Mouse (Mus musculus) spleen, postnatal 14 days (tissue): ENCODE results near the gene Gabbr2.

Experiments
- DNase-seq, 2 experiments: peaks; one replicate each; pipeline ENCODE4 v3.0.0; 2021 to 2022; ENCODE audit warnings: low spot score in 2 of 2

Gabbr2 gene

DNA sequence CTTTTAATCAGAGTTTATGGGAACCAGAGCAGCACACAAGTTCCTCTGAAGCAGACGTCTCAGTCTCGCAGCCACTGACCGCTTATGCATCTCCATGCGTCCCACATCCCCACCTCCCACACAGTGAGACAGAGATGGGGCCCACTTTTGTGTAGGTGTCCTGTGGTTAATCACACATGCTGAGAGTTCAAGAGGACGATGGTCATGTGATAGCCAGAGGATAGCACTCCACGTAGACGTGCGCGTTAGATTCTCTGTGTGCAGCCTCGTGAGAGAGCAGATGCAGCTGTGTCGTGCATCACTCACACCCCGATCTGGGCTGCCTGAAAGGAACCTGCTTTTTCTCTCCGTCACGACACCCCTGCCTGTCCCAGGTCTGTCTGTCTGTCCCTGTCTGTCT is 167.9 kb downstream of the Gabbr2 start:
- DNase-seq: no peak

DNA sequence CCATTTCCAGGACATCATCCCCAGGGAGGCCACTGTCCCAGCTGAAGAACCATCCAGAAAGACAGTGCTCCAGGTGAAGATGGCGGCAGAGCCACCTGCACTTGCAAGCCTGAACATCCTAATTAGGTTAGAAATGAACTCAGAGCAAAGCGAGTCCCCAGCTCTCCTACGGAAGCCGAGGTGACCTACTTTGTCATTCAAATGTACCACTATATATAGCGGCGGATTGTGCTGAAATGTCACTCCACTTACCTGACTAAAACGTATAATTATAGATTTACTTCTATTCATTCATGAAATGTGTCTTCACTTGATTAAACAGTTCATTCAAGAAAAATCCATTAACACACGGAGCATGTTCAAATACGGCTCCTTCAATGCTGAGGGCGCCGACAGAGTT is 170.0 kb downstream of the Gabbr2 start:
- DNase-seq: no peak

DNA sequence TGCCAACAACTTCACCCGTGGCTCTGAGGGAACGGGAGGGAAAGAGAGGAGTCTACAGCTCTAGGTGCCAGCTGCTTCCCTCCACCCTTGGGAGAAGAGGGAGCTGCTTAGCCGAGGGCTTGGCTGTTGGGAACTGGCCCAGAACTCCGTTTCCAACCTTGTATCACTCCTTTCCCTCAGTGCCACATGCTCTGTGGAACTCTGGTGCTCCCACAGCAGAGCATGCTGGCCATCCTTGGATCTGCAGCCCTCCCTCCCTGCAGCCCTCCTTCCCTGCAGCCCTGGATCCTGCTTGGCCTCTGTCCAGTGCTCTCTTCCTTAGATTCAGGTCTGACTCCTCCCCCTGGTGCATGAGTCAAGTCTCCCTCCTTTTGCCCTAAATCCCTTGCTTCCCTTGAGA is 176.7 kb downstream of the Gabbr2 start:
- DNase-seq: no peak

DNA sequence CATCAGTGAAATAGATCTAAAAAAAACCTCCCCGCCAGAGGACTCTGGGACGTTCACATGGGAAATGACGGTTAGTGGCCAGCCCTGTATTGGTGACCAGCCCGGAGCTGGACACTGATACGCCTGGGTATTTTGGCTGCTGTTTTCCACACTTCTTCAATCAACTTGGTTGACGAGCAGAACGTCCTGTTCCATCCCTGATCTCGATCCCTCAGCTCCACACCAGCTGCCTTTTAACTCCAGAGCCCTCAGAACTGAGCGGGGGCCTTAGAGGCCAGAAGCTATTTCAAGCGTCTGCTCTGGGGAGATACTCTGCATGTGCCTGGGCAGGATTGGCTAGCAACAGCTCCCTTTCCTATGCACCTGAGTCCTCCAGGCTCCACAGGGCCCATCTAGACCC is 177.4 kb downstream of the Gabbr2 start:
- no peak for DNase-seq

DNA sequence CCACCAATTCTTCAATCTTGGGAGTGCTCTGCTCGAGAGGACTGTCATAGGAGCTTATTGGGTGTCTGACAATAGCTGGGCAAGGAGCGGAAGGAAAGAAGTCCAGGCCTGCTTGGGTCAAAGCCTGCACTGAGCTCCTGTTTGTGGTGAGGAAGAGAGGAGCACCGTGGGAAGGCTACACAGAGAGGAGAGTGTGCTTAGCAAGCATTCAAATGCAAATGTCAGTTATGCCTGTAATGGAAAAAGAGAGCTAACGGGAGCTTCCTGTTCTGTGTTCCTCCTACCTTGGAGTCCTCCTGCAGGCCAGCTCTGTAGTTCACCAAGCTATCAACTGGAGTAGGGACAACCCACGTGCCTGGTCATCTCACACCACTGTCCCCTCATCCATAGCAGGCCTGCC is 180.5 kb downstream of the Gabbr2 start:
- DNase-seq: no peak

DNA sequence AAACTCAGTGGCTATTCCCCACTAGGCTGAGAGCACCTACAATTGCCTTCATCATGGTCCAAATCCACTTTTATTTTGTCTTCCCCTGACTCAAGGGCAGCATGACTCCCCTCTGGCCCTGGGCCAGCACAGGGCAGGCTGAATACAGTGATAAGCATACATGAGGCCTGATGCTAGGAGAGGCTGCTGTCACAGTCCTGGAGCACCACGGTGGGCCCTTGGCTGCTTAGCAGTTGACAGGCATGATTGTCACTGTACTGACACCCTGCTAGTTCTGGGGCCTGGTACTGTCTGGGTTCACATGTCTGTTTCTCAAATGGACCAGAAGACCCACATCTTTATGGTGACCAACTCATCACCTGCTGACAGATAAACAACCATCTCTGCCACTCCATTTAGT is 184.8 kb downstream of the Gabbr2 start:
- no peak for DNase-seq

DNA sequence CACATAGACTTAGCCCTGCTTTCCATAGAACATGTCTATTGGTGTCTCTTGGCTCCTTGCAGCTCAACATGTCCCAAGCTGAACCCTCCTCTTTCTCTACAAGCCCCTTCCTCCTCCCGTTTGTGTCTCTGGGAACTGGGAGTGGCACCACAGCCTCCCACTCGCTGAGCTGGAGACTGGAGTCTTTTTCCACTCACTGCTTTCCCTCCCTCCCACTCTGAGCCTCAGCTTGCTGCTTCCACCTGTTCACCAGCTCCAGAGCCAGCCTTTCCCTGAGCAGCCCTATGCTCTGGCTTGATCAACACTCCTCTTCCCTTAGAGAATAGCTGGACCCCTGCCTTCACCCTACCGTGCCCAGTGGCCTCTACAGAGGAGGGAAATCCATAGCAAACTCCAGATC is 185.8 kb downstream of the Gabbr2 start:
- no peak for DNase-seq

DNA sequence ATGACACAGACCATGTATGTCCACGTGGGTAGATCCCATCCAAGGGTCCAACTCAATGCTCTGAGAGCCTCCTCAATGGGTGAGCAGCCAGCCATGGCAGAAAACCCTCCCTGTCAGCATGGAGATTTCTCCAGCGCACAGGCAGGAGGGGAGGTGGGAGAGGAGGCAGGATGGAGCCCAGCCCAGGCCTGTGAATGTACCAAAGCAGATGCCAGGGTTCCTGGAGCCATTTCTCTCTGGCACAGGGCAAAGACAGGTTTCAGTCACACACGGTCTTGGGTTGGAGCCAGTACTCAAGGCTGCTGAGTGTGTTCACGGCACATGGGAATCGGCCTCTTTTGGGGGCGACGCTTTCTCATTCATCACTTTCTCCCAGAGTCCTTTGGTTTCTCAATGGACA is 189.3 kb downstream of the Gabbr2 start:
- no peak for DNase-seq

DNA sequence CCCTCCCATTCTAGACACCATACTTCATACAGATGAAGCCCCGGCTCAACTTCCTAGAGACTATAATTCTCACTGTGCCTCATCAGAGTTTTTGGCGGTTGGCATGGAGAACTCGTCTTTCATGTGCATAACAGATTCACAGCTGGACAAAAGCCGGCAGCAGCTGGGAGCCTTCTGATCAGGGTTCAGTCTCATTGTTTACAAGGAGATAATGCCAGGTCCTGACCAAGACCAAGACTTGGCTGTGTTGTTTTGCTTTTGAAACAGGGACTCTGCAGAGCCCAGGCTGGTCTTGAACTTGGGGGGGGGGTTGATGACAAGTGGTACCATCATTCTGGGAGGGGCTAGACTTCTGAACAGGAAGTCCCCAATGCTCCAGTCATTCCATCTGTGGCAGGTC is 191.8 kb downstream of the Gabbr2 start:
- DNase-seq: no peak

DNA sequence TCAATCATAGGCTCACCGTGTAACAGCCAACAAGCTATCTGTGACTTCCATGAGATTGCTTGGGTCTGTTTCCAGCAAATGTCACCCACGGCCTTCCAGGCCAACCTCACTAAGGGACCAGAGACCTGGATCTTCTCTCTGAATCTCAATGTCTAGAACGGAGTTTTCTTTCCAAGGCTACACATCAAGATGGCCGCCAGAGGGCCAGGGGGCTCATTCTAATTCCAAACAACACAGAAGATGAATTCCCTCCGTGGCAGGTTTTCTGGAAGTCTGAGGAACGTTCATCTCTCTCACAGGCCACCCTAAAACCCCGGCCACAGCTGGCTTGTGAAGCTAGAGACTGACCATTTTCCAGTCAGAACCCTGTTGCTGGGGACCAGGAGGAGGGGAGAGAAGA is 196.0 kb downstream of the Gabbr2 start:
- no peak for DNase-seq

DNA sequence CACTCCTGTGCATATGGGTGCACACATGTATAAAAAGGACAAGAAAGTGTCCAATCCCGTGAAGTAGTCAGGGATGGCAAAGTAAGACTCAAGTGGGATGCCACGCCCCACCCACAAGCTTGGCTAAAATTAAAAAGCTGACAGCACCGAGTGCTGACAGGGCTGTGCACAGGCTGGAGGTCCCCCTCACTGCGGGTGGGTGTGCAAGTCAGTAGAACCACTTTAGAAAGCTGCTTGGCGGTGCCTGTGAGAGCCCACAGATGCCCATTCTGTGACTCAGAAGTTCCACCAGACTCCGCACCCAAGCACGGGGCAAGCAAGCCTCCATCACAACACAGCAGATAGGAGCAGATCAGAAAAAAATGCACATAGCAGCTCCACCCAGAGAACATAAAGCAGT is 197.1 kb downstream of the Gabbr2 start:
- no peak for DNase-seq

DNA sequence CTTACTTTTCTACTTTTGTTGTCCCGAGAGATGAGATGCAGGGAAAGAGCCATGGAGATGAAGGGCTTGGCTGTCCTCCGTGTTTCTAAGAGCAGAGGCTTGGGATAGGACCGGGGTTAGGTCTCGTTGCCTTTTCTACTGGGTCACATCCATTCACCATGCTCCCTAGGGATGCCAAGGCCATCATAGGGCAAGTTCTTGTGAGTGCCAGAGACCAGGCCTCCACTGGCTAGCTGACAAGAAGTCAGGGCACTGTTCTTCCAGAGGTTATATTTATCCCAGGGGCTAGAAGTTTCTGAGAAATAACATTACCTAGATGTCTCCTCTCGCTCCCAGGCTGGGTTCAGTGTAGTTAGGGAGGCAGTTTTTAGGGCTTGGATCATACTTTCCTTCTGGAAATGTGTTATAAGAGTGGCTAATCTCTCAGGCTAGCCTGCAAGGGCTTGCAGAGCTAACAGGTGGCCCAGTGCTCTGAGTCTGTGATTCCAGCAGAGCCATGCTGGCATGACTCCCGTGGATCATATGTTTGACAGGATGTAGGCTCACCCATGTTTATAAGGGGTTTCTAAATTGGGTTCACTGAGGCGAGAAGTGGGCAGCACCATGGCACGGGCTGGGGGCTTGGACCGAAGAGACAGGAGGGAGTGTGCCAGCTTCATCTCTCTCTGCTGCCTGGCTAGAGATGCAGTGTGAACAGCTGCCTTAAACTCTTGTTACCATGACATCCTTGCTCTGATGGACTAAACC is 199.2 kb downstream of the Gabbr2 start:
- no peak for DNase-seq

DNA sequence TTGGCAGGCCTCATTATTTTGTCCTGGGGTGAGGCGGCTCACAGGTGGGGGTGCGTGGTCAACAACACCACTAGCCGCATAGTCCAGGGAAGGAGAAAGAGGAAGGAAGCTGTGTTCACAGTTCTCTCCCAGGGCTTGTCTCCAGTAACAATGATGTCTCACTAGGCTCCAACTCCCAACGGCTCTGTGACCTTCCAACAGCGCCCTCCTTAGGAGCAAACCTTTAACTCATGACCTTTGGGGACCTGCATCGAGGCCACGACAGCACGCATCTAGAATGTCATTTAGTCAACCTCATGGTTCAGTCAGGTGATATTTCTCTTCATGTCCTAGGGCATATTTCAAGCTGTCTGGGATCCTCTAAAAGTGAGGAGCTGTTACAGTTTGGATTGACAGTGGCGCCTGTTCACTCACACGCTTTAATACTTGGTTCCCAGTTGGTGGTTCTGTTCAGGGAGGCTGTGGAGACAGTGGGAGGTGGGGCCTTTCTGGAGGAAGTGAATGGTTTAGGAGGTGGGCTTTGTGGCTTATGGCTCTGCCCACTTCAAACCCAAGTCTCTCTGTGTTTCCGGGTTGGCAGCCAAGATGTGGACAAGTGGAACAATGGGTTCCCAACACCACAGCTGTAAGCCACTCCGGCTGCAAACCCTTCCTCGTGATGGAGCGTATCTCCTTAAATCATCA is 200.3 kb downstream of the Gabbr2 start:
- no peak for DNase-seq

DNA sequence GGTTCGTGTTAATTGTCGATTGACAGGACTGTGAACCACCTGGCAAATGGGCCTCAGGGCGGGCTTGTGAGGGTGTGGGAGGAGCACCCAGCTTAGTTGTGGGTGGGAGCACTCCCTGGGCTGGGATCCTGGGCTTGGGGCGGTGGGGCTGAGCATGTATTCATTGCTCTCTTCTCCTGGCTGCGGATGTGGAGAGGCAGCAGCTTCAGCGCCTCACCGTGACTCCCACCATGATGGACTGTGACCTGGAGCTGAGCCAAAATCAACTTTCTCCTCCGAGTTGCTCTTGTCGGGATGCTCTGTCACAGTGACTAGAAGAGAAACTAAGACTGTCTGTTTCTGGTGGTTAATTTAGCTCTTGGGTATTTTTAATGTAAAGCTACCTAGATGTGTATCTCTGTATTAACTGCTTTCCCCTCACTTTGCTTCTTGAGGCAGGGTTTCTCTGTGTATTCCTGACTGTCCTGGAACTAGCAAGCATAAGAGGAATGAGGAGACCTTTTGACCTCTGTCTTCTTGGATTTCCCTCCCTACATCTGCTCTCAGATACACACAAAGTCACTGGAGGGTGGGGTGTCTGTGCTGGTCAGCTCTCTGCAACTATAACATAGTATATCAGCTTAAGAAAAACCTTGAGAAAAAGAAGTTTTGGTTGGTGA is 200.9 kb downstream of the Gabbr2 start:
- DNase-seq: no peak

DNA sequence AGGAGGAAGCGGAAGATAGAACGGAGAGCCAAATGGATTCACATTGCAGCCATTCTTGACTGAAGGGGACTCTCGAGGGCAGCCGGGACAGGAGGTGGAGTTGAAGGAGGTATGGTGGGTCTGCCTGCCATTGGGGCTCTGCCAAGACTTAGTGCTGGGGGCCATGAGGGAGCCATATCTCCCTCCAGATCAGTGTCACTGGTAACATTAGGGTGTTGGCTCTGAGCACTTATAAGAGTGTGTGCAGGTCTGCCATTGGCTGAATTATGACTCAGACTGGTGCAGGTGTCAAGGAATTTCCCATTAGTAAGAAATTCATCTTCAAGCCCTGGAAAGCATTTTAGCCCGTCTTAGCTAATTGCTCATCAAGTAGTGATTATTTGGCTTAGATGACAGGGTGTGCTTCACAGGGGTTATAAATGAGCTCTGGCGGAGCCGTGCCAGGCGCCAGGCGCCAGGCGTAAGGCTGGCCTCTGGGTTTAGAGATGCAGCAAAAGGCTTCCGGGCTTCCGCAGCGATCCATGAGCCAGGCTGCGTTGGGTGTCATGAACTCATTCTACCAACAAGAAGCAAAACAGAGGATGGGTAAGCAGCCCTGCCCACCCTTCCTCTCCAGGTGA is 207.1 kb downstream of the Gabbr2 start:
- no peak for DNase-seq

DNA sequence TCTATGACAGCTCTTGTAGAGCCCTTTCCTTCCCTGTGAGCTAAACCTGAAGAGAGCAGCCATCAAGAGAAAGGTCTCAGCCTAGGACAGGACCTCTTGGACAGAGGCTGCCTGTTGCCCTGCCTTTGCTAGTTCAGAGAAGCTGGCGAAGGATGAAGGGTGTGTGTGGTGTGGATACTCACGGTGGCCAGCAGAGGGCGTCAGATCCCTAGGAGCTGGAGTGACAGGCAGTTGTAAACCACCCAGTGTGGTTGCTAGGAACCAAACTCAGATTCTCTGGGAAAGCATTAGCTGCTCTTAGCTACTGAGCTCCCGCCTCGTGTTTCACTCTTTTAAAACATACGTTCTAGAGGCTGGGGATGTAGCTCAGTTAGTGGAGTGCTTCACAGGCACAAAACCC is 210.6 kb downstream of the Gabbr2 start:
- DNase-seq: peak in 1 of 2 experiments; percentile 8

DNA sequence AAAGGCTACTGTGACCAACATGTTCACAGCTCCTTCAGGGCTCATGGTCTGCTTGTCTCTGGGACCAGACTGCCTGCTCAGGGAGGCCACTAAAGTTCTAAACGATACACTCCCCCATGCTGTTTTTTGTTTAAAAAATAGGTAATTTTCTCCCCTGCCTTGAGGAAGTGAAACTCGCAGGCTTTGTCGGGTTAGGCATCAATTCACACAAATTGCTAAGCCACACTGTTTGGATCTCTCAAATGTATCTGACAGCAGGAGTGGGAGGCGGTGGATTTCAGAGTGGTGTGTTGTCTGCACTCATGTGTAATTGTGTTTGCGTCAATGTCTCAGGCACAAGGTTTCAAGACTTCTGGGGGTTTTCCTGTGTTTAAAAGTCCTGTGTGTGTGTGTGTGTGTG is 215.7 kb downstream of the Gabbr2 start:
- DNase-seq: peak in 1 of 2 experiments; percentile 8

DNA sequence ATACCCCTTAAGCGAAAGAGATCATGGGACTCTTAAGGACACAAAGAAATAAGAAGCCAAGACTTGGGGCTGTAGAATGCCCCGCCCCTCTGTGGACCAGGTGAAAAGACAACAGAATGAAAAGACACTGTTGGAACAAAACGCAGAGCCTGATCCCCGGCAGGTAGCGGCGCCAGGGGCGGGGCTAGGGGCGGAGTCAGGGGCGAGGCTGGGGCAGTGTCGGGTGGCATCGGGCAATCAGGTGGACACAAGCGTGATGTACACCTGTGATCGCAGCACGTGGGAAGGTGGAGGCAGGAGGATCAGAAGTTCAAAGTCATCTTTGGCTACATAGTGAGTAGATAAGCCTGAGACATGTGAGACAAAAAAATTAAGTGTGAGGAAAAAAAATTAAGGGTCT is 217.0 kb downstream of the Gabbr2 start:
- DNase-seq: no peak

DNA sequence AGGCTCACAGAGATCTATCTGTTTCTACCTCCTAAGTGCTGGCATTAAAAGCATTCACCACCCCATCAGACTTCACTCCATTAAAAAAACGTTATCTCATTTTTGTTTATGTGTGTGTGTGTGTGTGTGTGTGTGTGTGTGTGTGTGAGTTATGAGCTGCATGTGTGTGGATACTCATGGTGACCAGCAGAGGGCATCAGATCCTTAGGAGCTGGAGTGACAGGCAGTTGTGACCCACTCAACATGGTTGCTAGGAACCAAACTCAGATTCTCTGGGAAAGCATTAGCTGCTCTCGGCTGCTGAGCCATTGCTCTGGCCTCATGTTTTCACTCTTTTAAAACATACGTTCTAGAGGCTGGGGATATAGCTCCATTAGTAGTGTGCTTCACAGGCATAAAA is 218.4 kb downstream of the Gabbr2 start:
- DNase-seq: no peak

DNA sequence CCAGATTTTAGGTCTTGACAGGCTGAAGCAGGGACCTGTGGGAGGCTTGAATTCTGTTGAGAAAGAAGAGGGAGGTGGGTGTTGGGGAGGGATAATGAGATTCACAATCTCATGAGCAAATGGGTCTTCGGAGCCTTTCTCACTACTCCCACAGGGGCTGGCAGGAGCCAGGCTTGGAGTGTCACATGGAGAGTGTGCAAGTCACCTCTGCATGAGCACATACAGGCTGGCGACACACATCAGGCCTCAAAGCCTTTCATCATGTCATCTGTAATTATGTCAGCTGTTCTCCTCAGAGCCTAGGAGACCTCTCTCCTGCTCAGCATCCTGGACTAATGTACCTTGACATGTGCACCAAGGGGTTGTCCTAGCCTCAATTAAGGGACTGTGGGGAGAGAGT is 219.1 kb downstream of the Gabbr2 start:
- no peak for DNase-seq

DNA sequence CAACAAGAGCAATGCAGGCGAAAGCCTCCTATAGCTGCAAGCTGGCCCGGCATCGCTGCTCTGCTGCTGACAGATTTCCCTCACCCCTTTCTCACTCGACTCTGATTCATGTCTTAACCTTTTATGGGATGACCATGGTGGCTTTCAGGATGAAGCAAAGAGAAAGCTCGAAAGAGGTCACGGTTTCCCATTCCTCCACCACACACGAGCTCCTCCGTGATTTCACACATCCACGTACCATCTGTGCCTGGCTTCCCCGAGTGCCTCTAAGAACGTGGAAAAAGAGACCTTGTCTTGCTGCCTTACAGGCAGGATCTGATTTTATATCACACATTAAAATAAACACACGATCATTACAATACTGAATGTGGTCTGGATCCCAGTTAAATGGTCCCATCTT is 220.6 kb downstream of the Gabbr2 start:
- no peak for DNase-seq

DNA sequence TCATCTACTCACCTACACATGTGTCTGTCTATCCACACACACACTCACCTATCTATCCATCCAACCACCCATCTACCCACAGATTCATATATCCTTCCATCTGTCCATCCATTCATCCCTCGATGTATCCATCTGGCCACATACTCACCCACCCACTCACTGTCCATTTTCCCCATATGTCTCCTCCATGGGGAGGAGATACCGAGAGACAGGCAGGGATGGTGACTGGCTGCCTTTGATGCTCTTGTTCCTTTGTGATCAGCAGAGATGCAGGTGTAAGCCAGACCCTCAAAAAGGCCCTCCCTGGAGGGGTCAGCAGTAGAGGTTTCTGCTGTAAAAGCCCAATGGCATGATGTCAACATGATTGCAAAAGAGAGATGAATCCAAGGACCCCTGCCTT is 221.0 kb downstream of the Gabbr2 start:
- DNase-seq: no peak

DNA sequence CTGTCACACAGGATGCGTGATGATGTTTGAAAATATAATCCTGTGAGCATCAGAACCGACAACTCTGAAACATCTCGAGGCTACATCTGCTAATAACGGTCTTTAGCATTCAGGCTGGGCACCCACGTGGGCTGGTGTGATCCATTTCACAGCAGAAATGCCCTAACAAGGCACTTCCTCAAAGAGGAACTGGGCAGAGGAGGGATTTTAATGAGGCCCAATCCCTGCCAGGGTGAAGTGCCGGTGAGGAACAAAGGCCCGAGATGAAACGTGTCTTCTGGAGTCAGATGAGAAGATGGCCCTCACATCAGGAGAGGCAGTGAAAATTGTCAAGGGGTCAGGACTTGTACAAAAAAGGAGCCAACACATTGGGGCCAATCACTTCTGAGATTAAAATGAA is 221.6 kb downstream of the Gabbr2 start:
- DNase-seq: no peak
